Mouse (Mus musculus): ENCODE measurements around the gene Rnf123. TPM values are rescaled to one million over a fixed set of nuclear protein-coding genes. Genes with fewer than 3 reads are reported as not detected.

Gene Rnf123
- total RNA-seq, 2 experiments from 2014 or later = 90.1 to 112 TPM

Small RNA genes lying within 50 kb of the gene (microRNA-seq; reads per million reads assigned to microRNA genes)
- gene Gm47303 (not detected), gene Mir7088 (not detected)

Other genes with a start within 250 kb of the Rnf123 start
- gene Rbm6, start 210.1 kb downstream of the Rnf123 start, total RNA-seq (2021) = 10 to 100 TPM; 29.9 to 30.3 TPM
- gene Mon1a, start 195.2 kb downstream of the Rnf123 start, total RNA-seq (2021) = 10 to 100 TPM; 10.8 to 11.2 TPM
- gene Mst1r, start 176.5 kb downstream of the Rnf123 start, total RNA-seq (2021) = 1 to 10 TPM; 2.4 to 3.4 TPM
- gene Actl11, start 154.9 kb downstream of the Rnf123 start, total RNA-seq (2021) = not detected
- not detected for gene Camkv, start 147.7 kb downstream of the Rnf123 start, total RNA-seq (2021)
- under 1 TPM; 0.59 to 0.73 TPM for gene Traip, start 133.2 kb downstream of the Rnf123 start, total RNA-seq (2021)
- 10 to 100 TPM; 12.0 to 14.9 TPM for gene Uba7, start 107.8 kb downstream of the Rnf123 start, total RNA-seq (2021)
- gene Gm20661, start 100.3 kb downstream of the Rnf123 start, total RNA-seq (2021) = under 1 TPM in 1 of 2 experiments, not detected in 1; 0.60 TPM
- 10 to 100 TPM in 1 of 2 experiments, 1 to 10 TPM in 1; 9.9 to 11.1 TPM for gene Inka1, start 97.5 kb downstream of the Rnf123 start, total RNA-seq (2021)
- 1 to 10 TPM in 1 of 2 experiments, under 1 TPM in 1; 0.87 to 1.0 TPM for gene Cdhr4, start 90.8 kb downstream of the Rnf123 start, total RNA-seq (2021)
- 1 to 10 TPM; 1.1 to 1.4 TPM for gene Gm20662, start 87.0 kb downstream of the Rnf123 start, total RNA-seq (2021)
- 10 to 100 TPM; 44.8 TPM for gene Ip6k1, start 80.8 kb downstream of the Rnf123 start, total RNA-seq (2021)
- gene Gmppb, start 34.1 kb downstream of the Rnf123 start, total RNA-seq (2021) = 10 to 100 TPM in 1 of 2 experiments, 1 to 10 TPM in 1; 9.4 to 10.7 TPM
- gene Amigo3, start 30.2 kb downstream of the Rnf123 start, total RNA-seq (2021) = 1 to 10 TPM; 1.8 TPM
- gene Mst1, start 2.9 kb downstream of the Rnf123 start, total RNA-seq (2021) = not detected
- gene Apeh, start 11.3 kb upstream of the Rnf123 start, total RNA-seq (2021) = 10 to 100 TPM; 43.1 to 45.4 TPM
- gene Bsn, start 107.0 kb upstream of the Rnf123 start, total RNA-seq (2021) = under 1 TPM; 0.03 TPM
- 100 to 1,000 TPM; 328 to 348 TPM for gene Dag1, start 180.6 kb upstream of the Rnf123 start, total RNA-seq (2021)
- gene Nicn1, start 207.1 kb upstream of the Rnf123 start, total RNA-seq (2021) = 10 to 100 TPM; 20.3 to 24.2 TPM
- gene Amt, start 213.5 kb upstream of the Rnf123 start, total RNA-seq (2021) = 1 to 10 TPM; 4.9 to 6.6 TPM
- 100 to 1,000 TPM; 225 to 248 TPM for gene Rhoa, start 222.8 kb upstream of the Rnf123 start, total RNA-seq (2021)
- 10 to 100 TPM; 39.2 to 47.2 TPM for gene Tcta, start 222.8 kb upstream of the Rnf123 start, total RNA-seq (2021)